Mouse (Mus musculus) hindbrain, embryonic 13.5 days (tissue): Measurements from ENCODE around the gene Mgat5. TPM values are rescaled to one million over a fixed set of nuclear protein-coding genes. Genes with fewer than 3 reads are reported as not detected.

Experiments
- ATAC-seq: fragments of 200-750 bp; cut with Nextera tagmentation; 2 replicates; pipeline ENCODE4 v1.8.0; 2017; ENCODE audit warnings: moderate TSS enrichment; ENCODE audit not compliant: low FRiP score
- H3K27ac ChIP-seq: fragments of 300-500 bp; sonication (generic); 2 replicates; pipeline ENCODE4 v1.5.1; 2015; ENCODE audit warnings: inconsistent platforms, mild to moderate bottlenecking, moderate library complexity
- H3K27me3 ChIP-seq: fragments of 300-500 bp; sonication (generic); 2 replicates; pipeline ENCODE4 v1.6.1; 2015; ENCODE audit warnings: mild to moderate bottlenecking, inconsistent platforms
- H3K36me3 ChIP-seq: fragments of 300-500 bp; sonication (generic); 2 replicates; pipeline ENCODE4 v1.6.1; 2015; ENCODE audit warnings: mild to moderate bottlenecking, inconsistent platforms
- H3K4me1 ChIP-seq: fragments of 300-500 bp; sonication (generic); replicated peaks from 2 replicates; pipeline ENCODE4 v1.6.1; 2015; ENCODE audit warnings: inconsistent platforms
- H3K4me2 ChIP-seq: fragments of 300-500 bp; sonication (generic); 2 replicates; pipeline ENCODE4 v1.6.1; 2015; ENCODE audit warnings: inconsistent platforms, mild to moderate bottlenecking, moderate library complexity
- H3K4me3 ChIP-seq: fragments of 300-500 bp; sonication (generic); 2 replicates; pipeline ENCODE4 v1.5.1; 2015; ENCODE audit warnings: mild to moderate bottlenecking, inconsistent platforms
- H3K9ac ChIP-seq: fragments of 300-500 bp; sonication (generic); 2 replicates; pipeline ENCODE4 v1.6.1; 2015; ENCODE audit warnings: mild to moderate bottlenecking, inconsistent platforms
- H3K9me3 ChIP-seq: fragments of 300-500 bp; sonication (generic); 2 replicates; pipeline ENCODE4 v1.6.1; 2016; ENCODE audit warnings: inconsistent platforms
- WGBS: fragments of 180-500 bp; shearing (Covaris S2); methylation state at CpG from one replicate; pipeline ENCODE4 v1.1.7; 2015; 5-methylcytosine and 5-hydroxymethylcytosine counted together
- polyA plus RNA-seq: library from polyadenylated mRNA; unstranded; fragments of >200 nt; fragmentation: Nextera tagmentation; extraction: Ambion mirVana; gene quantifications from 2 replicates; pipeline ENCODE4 v1.2.1, GENCODE M21; 2015

Mgat5 gene
- polyA plus RNA-seq, 1 experiment from 2014 or later: 14.0 TPM

DNA sequence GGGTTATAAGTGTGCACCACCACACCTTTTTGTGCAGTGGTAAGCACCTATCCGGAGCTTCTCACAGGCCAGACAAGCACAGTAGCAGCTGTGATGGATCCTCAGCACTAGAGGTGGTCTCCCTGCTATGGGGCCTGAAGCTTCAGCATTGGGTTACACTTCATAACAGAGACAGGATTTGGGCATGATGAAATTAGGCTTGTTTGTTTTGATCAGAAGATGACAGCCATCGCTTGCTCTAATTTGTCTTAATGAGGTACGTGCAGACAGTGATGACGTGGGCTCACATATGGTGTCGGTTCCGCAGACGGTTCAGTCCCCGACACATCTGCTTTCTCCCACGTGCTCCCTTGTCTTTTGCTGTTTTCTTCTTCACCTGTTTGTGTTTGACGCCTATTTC, 132.9 kb downstream of the Mgat5 start:
- 78% methylated on average over 10 of the region's 10 CpGs for WGBS
- ATAC-seq: no peak
- H3K9ac ChIP-seq: no peak overlapping the region
- peaks cover 24% of the 10 kb centered on the region for H3K4me1 ChIP-seq
- H3K4me3 ChIP-seq: no peak overlapping the region
- H3K36me3 ChIP-seq: no peaks in the 10 kb centered on the region
- H3K4me2 ChIP-seq: no peak overlapping the region
- H3K27me3 ChIP-seq: no peaks in the 10 kb centered on the region
- H3K9me3 ChIP-seq: no peaks in the 10 kb centered on the region
- H3K27ac ChIP-seq: no peak overlapping the region

- no peaks in the 10 kb centered on the region for H3K27me3 ChIP-seq
- WGBS: 51% methylated on average over 9 of the region's 9 CpGs
- no peaks in the 10 kb centered on the region for H3K36me3 ChIP-seq
- H3K4me2 ChIP-seq: no peak overlapping the region
- H3K9me3 ChIP-seq: no peaks in the 10 kb centered on the region
- 0 out of 2 replicates have a peak, but pooled peaks have one; percentile 27 for ATAC-seq
- peaks cover 24% of the 10 kb centered on the region for H3K4me1 ChIP-seq
- H3K27ac ChIP-seq: peak overlapping the region; percentile 23; the same call in 1 of the 2 replicates
- no peak overlapping the region for H3K4me3 ChIP-seq
- H3K9ac ChIP-seq: no peak overlapping the region
Observed at GRCm38 (mm10) chr1:127338833-127339487, 134.1 kb downstream of the Mgat5 start.

GRCm38 (mm10) chr1:127340296-127340695, 135.5 kb downstream of the Mgat5 start:
- 89% methylated on average over 9 of the region's 9 CpGs for WGBS
- H3K36me3 ChIP-seq: no peaks in the 10 kb centered on the region
- ATAC-seq: no peak

GRCm38 (mm10) chr1:127344913-127345312, 140.1 kb downstream of the Mgat5 start:
- WGBS: 80% methylated on average over 9 of the region's 9 CpGs
- ATAC-seq: no peak

More at GRCm38 (mm10) chr1:127340296-127340695, 135.5 kb downstream of the Mgat5 start:
- Histone ChIP-seq H3K9ac (no peak overlapping the region), H3K27ac (no peak overlapping the region), H3K4me2 (no peak overlapping the region), H3K4me1 (peaks cover 24% of the 10 kb centered on the region), H3K27me3 (no peaks in the 10 kb centered on the region), H3K4me3 (no peak overlapping the region), H3K9me3 (no peaks in the 10 kb centered on the region)

GRCm38 (mm10) chr1:127346596-127347139, 141.9 kb downstream of the Mgat5 start:
- H3K4me1 ChIP-seq: peaks cover 19% of the 10 kb centered on the region
- no peaks in the 10 kb centered on the region for H3K36me3 ChIP-seq
- no peaks in the 10 kb centered on the region for H3K27me3 ChIP-seq
- H3K27ac ChIP-seq: no peak overlapping the region
- no peaks in the 10 kb centered on the region for H3K9me3 ChIP-seq
- H3K4me3 ChIP-seq: no peak overlapping the region
- no peak for ATAC-seq
- 50% methylated on average over 3 of the region's 3 CpGs for WGBS
- no peak overlapping the region for H3K4me2 ChIP-seq
- no peak overlapping the region for H3K9ac ChIP-seq

More at GRCm38 (mm10) chr1:127344913-127345312, 140.1 kb downstream of the Mgat5 start:
- no peak overlapping the region for H3K27ac ChIP-seq
- no peak overlapping the region for H3K9ac ChIP-seq
- no peak overlapping the region for H3K4me2 ChIP-seq
- H3K4me1 ChIP-seq: peaks cover 22% of the 10 kb centered on the region
- no peaks in the 10 kb centered on the region for H3K27me3 ChIP-seq
- no peak overlapping the region for H3K4me3 ChIP-seq
- no peaks in the 10 kb centered on the region for H3K9me3 ChIP-seq
- H3K36me3 ChIP-seq: no peaks in the 10 kb centered on the region

DNA sequence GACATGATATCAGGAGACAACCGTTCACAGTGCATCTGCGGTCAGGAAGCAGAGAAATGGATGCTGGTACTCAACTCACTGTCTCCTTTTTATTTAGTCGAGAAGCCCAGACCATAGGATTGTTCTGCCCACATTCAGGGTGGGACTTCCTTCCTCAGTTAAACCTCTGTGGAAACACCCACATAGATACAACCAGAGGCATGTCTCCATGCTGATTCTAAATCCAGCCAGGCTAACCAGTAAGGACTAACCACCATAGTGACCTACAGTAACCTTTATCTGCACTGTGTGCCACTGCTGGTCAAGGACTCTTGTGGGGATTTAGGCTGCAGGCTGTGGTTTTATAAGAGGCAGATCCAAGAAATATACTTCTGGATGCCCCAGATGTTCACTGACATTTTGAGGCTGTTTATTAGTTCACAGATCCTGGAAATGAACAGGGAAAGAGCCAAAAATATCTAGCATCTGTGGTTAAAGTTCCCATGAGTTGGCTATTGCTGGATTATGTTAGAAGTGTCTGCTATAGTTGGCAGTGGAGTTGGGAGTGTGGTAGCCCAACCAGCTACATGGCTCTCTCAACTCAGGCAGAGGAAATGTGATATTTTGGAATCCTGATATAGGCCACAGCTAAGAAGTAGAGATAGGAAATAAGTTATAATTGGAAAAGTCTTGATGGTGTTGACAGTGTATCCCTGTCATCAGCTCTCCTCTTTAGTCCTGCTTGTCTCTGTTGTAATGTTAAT, 143.2 kb downstream of the Mgat5 start:
- no peak overlapping the region for H3K9ac ChIP-seq
- ATAC-seq: no peak
- no peaks in the 10 kb centered on the region for H3K36me3 ChIP-seq
- no peaks in the 10 kb centered on the region for H3K27me3 ChIP-seq
- WGBS: 94% methylated on average over 3 of the region's 3 CpGs
- H3K4me1 ChIP-seq: peaks cover 19% of the 10 kb centered on the region
- H3K27ac ChIP-seq: no peak overlapping the region
- H3K9me3 ChIP-seq: no peaks in the 10 kb centered on the region
- no peak overlapping the region for H3K4me2 ChIP-seq
- no peak overlapping the region for H3K4me3 ChIP-seq

- no peak overlapping the region for H3K4me3 ChIP-seq
- no peak overlapping the region for H3K27ac ChIP-seq
- ATAC-seq: peak; percentile 57; the same call in 1 of the 2 replicates
- H3K36me3 ChIP-seq: no peaks in the 10 kb centered on the region
- H3K9ac ChIP-seq: no peak overlapping the region
- no peak overlapping the region for H3K4me2 ChIP-seq
- no peaks in the 10 kb centered on the region for H3K9me3 ChIP-seq
- H3K27me3 ChIP-seq: no peaks in the 10 kb centered on the region
- 70% methylated on average over 9 of the region's 9 CpGs for WGBS
- peaks cover 25% of the 10 kb centered on the region for H3K4me1 ChIP-seq
Observed at GRCm38 (mm10) chr1:127348642-127349341, 144.0 kb downstream of the Mgat5 start.

DNA sequence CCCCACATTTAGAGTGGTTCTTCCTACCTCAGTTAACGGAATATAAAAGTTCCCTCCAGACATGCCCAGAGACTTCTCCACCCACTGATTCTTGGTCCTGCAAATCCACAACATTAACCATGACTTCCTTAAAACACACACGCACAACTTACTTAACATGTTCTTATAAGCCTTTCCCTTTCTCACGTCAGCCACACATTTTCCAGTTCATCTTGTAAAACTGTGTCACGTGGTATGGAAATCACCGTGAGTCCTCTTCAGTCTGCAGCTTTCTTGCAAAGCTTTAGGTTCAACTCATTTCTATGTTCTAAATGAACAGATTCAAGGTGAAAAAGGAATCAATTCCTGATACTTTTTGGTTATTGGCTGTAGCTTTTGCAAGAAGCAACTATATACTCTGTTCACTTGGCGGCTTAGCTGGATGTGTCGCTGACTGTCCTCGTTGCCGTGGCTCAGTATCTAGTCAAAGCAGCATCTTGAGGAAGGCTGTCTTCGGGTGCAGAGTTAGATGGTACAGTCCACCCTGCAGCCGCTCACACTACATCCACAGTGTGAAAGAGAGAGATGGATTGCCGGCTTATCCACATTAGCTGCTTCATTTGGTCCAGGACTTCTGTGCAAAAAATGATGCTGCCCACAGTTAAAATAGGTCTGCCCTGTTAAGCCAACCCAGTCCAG, 146.7 kb downstream of the Mgat5 start:
- peaks cover 21% of the 10 kb centered on the region for H3K4me1 ChIP-seq
- H3K9ac ChIP-seq: no peak overlapping the region
- H3K4me3 ChIP-seq: no peak overlapping the region
- no peaks in the 10 kb centered on the region for H3K36me3 ChIP-seq
- no peak overlapping the region for H3K27ac ChIP-seq
- no peak overlapping the region for H3K4me2 ChIP-seq
- no peak for ATAC-seq
- H3K27me3 ChIP-seq: no peaks in the 10 kb centered on the region
- WGBS: 92% methylated on average over 12 of the region's 12 CpGs
- H3K9me3 ChIP-seq: no peaks in the 10 kb centered on the region

DNA sequence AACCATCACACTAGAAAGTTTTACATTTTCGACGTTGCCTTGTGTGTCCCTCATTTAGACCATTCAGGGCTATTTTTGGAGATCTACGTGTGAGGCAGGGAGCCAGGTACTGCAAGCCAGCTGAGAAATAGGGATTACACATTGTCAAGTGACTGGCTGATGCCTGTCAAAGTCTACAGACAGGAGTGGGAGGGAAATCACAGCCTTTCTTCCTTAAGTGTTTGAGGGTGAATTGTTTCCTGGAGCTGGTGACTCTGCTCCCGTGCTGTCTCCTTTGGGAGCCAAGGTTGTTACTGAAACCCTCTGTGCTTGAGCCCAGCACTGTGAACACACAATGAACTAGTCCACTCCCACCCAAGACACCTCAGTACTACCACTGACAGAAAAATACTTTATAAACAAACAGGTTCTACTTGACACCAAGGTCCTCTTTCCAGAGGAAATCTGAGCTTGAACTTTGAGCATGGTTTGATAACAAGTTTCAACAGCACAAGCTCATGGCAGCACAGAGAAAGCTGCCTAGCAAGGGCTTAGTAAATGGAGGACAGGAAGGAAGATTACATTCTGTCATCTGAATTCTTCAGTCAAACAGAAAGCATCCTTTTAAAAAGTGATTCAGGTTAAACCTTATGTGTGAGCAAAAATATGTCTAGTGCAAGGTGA, 147.4 kb downstream of the Mgat5 start:
- H3K9me3 ChIP-seq: no peaks in the 10 kb centered on the region
- H3K36me3 ChIP-seq: no peaks in the 10 kb centered on the region
- no peak overlapping the region for H3K9ac ChIP-seq
- H3K27ac ChIP-seq: no peak overlapping the region
- ATAC-seq: no peak
- peaks cover 21% of the 10 kb centered on the region for H3K4me1 ChIP-seq
- 86% methylated on average over 4 of the region's 4 CpGs for WGBS
- no peak overlapping the region for H3K4me2 ChIP-seq
- H3K27me3 ChIP-seq: no peaks in the 10 kb centered on the region
- H3K4me3 ChIP-seq: no peak overlapping the region

GRCm38 (mm10) chr1:127353408-127353807, 148.6 kb downstream of the Mgat5 start:
- H3K4me2 ChIP-seq: no peak overlapping the region
- H3K9ac ChIP-seq: no peak overlapping the region
- peaks cover 17% of the 10 kb centered on the region for H3K4me1 ChIP-seq
- no peaks in the 10 kb centered on the region for H3K27me3 ChIP-seq
- H3K27ac ChIP-seq: no peak overlapping the region
- H3K4me3 ChIP-seq: no peak overlapping the region
- no peak for ATAC-seq
- no peaks in the 10 kb centered on the region for H3K36me3 ChIP-seq
- 76% methylated on average over 9 of the region's 9 CpGs for WGBS
- H3K9me3 ChIP-seq: no peaks in the 10 kb centered on the region

DNA sequence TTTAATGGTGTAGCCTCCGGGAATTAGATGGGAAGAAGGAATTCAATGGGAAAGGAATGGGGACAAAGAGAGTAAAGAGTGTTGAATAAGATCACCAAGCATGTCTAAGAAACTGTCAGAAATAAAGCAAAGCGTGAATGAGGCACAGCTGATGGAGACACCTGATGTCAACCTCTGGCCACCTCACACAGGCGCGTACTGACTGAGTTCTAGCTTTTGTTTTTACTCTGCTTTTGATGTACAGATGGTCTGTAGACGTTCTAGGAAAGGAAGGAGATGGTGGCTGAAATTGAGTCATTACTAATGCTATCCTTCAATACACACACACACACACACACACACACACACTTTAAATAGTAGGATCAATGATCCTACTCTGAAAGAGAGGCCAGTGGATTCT, 149.3 kb downstream of the Mgat5 start:
- Histone ChIP-seq H3K27me3 (no peaks in the 10 kb centered on the region), H3K4me1 (peaks cover 11% of the 10 kb centered on the region; the same call in 1 of the 2 replicates), H3K36me3 (no peaks in the 10 kb centered on the region), H3K4me3 (no peak overlapping the region), H3K9me3 (no peaks in the 10 kb centered on the region), H3K27ac (no peak overlapping the region), H3K4me2 (no peak overlapping the region), H3K9ac (no peak overlapping the region)
- ATAC-seq: no peak
- 86% methylated on average over 5 of the region's 5 CpGs for WGBS
